Mouse (Mus musculus) liver, adult 2 months (tissue): ENCODE measurements around the gene Ifitm3.

Experiments used
- CTCF ChIP-seq: fragments of 200-500 bp; IDR thresholded peaks from 2 replicates; pipeline ENCODE4 v1.5.1; 2011; ENCODE audit warnings: low read depth, low read length, control low read depth
- POLR2A ChIP-seq: fragments of 200-500 bp; IDR thresholded peaks from 2 replicates; pipeline ENCODE4 v1.6.1; 2011; ENCODE audit warnings: low read length, control low read depth; ENCODE audit not compliant: insufficient read depth; ENCODE audit errors: extremely low read depth

DNA sequence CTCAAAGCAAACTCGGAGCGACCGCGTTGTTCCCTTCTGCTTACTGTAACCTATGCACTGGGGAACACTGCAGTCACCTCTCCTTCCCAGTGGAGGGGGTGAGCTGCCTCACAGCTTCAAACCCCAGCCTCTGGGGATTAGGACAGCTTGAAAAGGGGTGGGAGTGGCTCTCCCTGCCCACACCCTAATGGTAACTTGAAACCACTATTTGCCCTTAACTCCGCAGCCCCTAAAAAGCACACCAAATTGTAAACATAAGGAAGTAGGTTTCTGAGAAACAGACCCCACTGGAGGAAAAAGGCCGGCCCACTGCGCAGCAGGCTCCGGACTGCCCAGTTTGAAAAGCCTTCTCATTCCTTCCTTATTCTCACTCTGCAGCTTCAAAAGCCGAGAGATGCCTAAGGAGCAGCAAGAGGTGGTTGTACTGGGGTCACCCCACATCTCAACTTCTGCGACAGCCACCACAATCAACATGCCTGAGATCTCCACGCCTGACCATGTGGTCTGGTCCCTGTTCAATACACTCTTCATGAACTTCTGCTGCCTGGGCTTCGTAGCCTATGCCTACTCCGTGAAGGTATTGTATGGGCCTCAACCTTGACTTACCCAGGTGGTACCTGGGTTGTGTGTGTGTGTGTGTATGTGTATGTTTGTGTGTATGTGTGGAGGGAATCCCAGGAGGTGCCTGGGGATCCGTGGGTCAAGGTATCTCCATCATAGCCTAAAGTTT is 42.5 kb downstream of the Ifitm3 start:
- TF ChIP-seq CTCF: no peak
- no peak for TF ChIP-seq POLR2A
